Mouse (Mus musculus) cerebellum, postnatal 10 days (tissue): ENCODE measurements around the gene Rpl35.

Experiments
- DNase-seq, 2 experiments: peaks; one replicate each; pipeline ENCODE4 v3.0.0; 2021; ENCODE audit warnings: mixed read lengths in 2 of 2

Rpl35 gene

DNA sequence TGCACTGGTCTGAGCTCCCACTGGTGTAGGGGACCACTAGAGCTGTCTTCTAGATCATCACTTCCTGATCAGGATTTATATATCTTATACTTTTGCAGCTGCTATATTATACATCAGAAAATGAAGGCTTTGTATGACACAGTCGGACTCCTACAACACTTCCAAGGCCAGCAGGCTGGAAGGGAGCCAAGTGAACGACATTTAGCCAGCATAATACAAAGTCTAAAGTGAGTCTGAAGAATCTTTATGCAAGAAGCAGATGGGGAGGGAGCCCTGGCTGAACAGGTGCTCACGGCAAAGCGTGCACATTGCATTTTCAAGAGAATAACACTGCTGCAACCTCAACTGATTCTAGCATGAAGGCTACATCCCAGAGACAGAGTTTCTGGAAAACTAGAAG is 13.0 kb downstream of the Rpl35 start:
- DNase-seq = no peak

DNA sequence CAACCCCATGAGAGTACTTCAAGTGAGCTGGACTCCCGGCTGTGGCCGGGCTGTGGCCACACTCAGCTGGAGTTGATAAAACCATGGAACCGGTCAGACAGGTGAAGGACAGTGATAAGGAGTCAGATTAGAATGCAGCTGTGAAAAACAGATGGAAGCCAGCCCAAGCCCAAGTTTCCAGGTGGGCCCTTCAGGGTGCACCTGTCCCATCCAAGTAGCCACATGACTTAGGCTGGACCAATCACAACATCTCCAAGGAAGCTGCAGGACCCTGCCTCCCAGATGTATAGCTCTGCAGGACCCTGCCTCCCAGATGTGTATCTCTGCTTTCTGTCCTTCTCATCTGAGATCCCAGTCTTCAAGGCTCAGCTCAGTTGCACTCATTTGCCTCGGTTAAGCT is 13.4 kb downstream of the Rpl35 start:
- no peak for DNase-seq

DNA sequence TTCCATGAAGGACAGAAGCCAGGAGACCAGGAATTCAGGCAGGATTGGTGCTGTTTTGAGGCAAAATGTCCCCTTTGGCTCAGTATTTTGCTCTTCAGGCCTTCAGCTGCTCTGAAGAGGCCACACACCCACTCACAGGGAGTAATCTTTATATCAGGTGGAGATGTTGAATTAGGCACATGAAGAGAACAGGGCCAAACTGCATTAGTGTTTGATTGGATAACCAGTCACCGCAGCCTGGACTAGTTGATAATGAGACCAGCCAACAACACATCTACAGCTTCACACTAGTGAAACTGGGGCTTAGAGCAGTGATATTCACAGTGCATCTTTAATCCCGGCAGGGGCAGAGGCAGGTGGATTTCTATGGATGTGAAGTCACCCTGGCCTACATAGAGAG is 16.5 kb downstream of the Rpl35 start:
- no peak for DNase-seq

DNA sequence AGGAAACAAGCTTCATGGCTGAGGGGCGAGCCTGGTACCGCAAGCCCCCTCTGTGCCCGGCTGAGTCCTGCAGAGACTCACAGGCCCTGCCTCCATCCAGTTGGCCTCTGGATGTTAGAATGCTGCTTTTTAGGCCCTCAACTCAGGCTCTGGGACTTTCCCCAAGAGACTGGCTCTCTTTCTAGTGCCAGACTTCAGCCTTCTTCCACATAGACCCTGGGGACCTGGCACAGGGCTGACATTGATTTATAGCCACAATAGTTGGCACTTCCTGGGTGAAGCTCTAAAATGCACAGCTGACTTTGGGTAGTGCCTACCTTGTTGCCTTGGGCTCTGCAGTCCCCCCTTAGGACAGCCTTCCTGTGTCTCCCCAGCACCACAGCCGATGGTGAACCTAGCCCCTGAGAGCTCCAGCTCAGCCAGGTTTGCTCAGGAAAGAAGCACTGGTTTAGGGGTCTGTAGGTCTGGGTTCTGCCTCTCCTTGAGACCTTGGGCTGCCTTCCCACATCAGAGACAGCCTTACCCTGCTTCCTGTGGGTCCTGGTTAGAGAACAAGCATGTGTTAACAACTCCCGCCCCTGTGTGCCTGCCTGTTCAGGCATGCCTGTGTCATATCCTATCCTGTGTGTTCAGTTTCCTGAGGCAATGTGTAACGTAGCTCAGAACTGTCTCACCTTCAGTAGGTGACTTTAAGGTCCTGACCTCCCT is 17.5 kb downstream of the Rpl35 start:
- no peak for DNase-seq

DNA sequence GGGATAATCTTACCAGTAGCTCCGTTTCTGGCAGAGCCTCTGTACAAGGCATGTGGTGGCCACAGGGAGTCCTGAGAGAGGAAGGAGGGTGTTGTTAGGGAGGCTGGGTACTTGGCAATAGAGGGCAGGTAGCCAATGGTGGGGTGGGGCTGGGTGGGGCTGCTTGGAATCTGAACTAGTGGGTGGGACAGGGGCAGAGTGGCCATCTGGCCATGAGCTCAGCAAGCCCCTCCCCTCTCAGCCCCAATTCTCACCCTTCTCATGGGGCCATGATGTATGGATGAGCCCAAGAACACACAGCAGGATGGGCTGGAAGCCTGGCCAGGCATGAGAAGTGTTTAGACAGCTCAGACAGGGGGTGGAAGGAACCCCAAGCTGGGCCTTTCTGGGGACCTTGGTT is 18.1 kb downstream of the Rpl35 start:
- DNase-seq = no peak

DNA sequence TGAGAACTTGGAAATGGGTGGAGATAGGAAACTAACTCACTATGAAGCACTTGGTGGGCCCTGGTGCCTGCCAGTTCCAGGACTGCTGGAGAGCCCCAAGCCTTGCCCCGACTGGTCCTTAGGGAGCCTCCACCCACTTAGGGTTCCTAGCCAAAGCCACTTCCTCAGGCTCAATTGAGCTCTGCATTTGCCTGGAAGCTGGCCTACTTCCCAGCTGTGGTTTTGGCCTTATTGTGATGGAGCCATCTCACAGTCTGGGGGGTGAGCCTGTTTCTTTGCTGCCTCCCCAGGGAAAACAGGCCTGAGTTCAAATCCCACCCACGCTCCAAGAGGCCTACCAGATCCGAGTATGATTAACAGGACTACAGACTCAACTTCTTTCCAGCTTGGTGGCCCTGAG is 18.8 kb downstream of the Rpl35 start:
- DNase-seq = peak in 1 of 2 experiments; percentile 37

DNA sequence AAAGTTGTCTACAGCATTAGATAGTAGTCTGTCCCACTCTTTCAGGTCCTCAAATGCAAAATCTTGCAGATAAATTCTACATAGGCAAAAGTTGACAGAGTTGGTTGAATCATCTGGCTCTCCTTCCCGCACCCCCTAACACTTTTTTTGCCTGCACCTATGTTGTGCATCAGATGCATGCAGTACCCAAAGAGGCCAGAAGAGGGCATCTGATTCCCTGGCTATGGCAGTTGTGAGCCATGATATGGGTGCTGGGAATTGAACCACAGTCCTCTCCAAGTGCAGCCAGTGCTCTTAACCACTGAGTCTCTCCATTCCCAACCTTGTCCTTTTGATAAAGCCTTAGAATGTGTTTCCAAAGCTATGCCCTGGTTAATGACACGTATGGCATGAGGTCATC is 22.0 kb downstream of the Rpl35 start:
- no peak for DNase-seq

DNA sequence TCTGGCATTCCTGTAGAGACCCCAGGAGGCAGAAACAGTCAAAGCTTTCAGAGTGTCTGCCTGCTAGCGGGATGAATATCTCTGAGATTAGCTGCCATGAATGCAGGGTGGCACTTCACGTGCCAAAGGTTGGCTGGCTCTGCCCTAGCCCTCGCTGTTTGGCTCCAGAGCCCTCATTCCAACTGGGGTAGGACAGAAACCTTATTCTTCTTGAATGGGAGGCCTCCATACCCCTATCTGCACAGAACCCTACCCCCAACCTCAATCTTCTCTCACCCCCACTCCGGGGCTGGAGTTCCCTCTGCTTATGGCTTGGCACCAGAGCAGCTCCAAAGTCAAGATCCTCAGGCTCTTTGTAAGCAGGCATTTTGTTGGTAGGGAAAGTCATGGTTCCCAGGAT is 27.6 kb downstream of the Rpl35 start:
- no peak for DNase-seq

DNA sequence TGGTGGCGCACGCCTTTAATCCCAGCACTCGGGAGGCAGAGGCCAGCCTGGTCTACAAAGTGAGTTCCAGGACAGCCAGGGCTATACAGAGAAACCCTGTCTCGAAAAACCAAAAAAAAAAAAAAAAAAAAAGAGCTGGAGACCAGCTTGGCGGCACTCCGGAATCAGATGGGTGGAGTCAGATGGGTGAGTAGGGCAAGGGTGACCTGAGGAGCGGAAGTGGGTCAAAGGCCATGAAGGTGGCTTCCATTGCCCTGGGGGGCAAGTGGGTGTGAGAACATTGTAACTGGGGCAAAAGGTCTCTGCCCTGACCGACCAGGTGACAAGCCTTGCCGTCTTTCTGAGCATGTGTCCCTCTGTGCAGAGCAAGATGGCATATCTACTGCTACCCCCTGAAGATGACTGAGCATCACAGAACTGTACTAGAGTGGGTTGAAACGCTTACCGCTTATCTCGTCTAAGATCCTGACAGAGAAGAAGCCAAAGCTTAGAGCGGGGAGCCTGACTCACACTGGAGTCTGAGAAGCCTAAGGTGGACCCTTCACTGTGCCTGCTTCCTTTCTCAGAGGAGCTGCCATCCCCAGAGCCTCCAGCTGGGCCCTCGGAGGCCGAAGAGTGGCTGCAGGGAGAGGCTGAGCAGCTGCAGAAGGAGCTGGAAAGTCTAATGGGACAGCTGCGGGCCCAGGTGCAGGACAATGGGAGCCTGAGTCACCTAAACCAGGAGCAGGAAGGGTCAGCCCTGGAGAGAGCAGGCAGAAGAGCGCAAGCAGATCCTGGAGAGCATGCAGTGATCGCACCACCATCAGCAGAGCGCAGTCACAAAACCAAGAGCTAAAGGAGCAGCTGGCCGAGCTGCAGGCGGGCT is 29.3 kb downstream of the Rpl35 start:
- no peak for DNase-seq

DNA sequence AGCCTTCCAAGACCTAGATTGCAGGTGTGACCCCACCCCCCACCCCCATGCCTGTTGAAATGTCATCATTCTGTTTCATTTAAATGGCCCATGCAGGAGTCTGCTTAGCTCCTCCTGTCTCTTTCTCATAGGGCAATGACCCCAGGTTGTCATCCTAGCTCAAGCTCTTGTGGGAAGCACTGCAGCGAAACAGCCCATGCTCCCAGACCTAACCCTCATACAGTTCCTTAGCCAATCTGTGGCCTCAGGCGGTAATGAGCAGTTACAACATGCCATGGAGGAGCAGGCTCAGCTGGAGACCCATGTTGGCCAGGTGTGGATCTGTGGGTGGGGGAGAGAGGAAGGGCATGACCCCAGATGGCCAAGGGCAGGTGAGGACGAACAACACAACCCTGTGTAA is 30.2 kb downstream of the Rpl35 start:
- DNase-seq = no peak

DNA sequence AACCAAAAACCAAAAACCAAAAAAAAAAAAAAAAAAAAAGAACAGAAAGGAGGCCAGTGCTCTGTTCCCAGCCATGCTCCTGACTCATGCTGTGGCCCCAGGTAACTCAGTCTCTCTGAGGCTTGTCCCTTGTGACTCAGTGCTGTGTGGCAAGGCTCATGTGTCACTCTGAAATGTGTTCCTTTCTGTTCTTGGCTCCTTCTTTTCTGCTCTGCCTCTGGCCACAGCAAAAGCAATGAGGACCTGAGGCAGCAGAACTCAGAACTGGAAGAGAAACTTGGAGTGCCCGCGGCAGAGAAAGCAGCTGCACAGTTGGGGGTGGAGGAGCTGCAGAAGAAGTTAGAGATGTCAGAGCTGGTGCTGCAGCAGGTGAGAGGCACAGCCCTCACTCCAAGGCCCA is 31.3 kb downstream of the Rpl35 start:
- DNase-seq = no peak

DNA sequence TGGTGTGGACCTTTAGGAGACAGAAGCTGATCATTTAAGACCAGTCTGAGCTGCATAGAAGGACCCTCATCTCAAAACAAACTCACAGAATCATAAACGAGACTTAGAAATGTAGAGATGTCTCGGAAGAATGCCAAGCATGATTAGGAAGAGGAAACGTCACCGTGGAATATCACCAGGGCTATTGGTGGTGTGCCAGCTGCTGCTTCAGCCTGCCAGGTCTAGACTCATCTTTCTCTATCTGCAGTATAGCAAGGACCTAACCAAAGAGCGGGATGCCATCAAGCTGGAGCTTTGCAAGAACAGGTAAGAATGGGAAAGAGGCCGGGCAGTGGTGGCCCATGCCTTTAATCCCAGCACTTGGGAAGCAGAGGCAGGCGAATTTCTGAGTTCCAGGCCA is 31.7 kb downstream of the Rpl35 start:
- peak in 1 of 2 experiments; percentile 44 for DNase-seq

DNA sequence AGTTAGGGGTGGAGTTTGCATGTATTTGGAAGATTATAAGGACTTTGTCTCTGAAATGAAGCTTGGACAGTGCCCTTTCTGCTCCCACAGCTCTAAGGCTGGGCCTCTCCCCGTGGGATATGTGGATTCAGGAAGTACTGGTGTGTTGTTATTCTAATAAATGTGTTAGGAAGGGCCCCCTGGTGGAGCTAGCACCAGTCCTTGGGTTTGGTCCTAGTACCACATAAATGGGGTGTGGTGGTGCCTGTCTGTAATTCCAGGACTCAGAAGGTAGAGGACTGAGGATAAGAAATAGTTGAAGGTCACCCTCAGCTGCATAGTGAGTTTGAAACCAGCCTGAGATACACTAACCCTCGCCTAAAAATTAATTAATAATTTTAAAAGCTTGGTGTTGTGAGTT is 32.2 kb downstream of the Rpl35 start:
- no peak for DNase-seq

DNA sequence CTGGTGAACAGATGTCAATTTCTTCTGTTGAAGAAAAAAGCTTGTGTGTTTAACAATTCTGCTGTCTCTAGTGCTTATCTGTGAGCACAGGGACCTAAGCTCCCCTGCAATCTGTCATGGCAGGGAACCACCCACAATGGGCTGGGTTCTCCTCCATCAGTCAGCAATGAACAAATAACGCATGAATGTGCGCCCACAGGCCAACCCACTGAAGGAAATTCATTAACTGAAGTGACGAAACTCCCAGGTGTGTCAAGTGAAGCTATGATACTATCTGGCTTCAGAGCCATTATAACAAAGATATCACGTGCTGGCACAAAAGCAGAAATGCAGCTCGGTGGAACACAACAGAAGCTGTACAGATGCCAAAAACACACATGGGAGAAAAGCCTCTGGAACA is 35.4 kb downstream of the Rpl35 start:
- no peak for DNase-seq

DNA sequence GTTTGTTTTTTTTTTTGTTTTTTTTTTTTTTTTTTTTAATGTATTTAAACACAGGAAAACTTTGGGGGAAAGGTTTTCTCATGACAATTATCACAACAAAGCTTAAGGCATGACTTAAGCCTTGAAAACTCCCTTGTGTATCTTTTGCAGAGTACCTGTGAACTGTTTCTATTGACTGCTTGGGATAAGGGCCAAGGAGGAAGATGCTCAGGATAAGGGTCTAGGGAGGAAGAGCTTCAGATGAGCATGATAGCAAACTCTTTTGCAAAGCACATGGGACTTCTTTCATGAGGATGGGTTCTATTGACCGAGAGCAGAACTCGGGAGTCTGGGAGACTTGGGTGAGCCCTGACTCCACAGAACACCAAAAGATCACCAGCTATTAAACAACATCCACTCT is 35.8 kb downstream of the Rpl35 start:
- no peak for DNase-seq

DNA sequence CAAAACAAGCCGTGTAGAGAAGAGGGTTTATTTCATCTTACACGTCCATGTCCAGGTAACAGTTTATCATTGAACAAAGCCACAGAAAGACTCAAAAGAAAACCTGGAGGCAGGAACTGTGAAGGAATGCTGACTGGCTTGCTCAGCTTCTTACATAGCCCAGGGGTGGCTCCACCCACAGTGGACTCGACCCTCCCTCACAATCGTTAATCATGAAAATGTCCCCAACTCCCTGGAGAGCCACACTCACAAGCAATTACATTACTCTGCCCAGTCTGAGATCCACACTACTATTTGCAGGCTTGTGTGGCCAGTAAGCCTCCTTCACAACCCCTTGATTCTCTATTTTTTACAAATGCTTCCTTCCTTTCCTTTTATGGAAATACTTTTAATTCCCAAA is 41.2 kb downstream of the Rpl35 start:
- DNase-seq = no peak

DNA sequence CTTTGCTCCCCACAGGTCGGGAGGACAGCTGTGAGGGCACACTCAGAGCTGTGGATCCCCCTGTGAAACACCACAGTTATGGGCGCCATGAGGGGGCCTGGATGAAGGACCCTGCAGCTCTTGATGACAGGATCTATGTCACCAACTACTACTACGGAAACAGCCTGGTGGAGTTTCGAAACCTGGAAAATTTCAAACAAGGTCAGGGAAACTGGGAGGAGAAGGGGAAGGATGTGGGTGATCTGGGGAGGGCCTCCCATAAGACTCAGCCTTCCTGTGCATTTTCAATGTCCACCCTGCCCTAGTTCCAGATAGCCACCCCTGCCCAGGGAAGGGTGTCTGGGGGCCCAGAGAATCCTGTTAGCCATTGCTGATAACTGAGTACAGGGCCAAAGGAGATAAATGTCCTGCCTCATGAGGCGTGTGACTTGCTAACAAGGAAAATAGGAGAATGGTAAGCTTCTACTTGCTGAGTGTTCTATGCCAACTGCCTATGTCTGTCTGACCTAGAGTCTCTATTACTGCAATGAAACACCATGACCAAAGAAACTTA is 47.7 kb downstream of the Rpl35 start:
- no peak for DNase-seq

DNA sequence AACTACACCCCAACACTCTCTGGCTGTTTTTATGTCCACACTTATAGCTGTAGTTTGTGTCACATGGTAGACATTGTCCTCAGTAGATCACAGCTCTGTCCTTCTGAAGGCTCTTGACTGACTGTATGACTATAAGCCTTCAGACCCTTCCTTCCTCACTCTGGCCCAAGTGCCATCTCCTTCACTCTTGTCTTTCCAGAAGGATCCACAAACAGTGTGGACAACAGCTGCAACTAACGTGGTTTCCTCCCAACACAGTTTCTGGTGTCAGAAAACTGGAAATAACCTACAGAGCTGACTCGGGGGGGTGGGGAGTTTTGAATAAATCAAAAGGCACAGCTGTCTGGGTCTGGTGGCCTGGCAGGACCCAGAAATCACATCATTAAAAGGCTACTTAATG is 49.4 kb downstream of the Rpl35 start:
- no peak for DNase-seq

DNA sequence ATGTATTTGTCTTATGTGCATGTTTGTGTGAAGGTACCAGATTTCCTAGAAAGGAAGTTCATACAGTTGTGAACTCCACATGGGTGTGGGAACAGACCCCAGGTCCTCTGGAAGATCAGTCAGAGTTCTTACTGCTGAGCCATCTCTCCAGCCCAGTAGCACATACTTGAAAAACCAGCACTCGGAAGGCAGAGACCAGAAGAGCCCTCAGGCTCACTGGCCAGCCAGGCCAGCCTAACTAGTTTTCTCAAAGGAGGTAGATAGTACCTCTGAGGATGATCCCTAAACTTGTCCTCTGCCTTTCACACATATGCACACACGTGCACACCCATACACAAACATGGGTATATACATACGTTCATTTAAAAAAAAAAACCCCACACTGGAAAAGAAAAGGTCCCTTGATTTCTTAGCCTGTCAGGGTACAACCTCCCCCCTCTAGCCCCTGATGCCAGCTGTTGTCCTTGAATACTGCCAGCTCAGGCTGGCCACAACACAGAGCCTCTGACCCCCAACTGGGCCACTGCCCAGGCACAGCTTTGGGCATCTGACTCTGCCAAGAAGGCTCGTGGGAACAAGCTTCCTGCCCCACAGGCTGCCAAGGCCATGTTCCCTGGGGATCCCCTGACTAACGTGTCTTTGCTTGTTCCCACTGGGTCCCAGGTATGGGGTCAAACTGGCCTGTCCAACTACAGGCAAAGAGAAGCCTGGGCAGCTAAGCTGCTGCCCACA is 52.1 kb downstream of the Rpl35 start:
- DNase-seq = peak; percentile 65 to 82
